Mouse (Mus musculus): ENCODE results near the gene Tgfa. TPM values are rescaled to one million over a fixed set of nuclear protein-coding genes. Genes with fewer than 3 reads are reported as not detected.

The Tgfa gene
- polyA plus RNA-seq, 1 experiment: not detected

DNA sequence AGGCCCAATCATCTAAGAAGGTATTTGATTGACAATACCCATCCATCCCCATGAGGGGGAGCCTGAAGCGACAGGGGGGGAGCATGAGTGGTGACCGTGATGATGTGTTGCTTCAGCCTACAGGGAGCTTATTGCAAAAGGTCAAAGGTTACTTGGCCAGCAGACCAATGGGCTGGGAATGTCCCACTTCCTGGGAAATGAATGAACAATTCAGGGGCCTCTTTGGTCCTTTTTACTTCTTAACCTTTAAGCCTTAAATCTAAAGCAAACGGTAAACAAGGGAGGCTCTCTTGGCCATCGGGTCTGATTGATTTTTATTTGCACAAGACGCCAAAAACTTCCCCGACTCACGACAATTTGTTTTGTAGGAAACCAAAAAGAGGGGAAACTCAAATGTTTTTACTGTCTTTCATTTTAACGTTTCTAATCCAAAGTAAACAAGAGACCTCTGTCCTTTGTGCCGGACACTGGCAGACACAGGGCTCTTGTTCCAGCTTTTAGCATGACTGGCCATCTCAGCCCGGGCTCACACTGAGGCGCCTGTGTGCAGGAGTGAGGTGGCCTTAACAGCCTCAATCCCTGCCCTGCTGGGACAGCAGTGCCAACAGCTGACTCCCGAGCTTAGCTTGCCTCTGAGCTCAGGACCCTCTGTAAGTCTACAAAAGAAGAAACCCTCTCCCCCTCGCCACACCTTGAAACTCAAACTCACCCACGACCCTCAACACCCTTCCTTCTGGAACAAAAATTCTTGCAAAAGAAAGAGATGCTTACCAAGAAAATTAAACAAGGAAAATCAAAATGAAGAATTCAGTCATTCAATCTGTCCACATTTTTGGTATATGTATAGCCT is 8.7 kb upstream of the Tgfa start:
- Histone ChIP-seq H3K4me3 (ENCODE audit: insufficient read depth, low read length) (no peak overlapping the region), H3K27ac (ENCODE audit: insufficient read depth, low read depth, low read length) (no peak overlapping the region), H3K4me1 (ENCODE audit: control insufficient read depth, insufficient read depth, low read length) (no peaks in the 10 kb centered on the region)
- TF ChIP-seq CTCF (IDR thresholded peaks at IDR 0.05; ENCODE audit: low read depth, low read length): no peak
- TF ChIP-seq POLR2A (IDR thresholded peaks at IDR 0.05; ENCODE audit: borderline replicate concordance, low read depth, low read length): no peak

DNA sequence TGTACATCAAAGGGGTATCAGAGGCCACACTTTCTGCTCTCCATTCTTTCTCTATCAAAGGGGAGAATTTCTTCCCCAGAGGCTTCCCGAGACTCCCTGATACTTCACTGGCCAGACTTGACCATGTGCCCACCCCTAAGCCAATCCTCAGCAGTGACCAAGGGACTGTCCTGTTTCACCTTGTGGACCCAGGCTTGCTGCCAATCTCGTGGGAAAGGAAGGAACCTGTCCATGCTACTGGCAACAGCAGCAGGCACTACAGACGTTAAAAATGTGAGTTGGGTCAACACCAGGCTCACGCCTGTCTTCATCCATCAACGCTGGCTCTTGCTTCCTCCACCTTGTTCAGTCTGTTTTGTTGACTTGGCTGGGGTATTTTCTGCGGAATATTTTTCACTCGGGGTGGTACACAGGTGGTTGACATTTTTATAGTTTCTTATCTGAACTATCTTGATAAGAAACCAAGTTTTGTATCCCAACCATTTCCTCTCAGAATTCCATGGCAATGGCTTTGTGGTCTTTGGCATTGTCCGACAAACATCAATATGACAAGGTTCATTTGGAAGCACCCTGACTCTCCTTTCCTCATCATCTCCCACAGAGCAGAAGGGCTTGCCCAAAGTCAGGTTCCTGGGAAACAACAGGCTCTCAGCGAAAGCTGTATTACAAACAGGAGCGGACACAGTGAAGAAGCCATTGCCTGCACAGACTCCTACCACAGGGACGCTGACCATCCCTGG is 6.1 kb upstream of the Tgfa start:
- Histone ChIP-seq H3K4me3 (ENCODE audit: insufficient read depth, low read length) (no peak overlapping the region), H3K27ac (ENCODE audit: insufficient read depth, low read depth, low read length) (no peak overlapping the region), H3K4me1 (ENCODE audit: control insufficient read depth, insufficient read depth, low read length) (no peaks in the 10 kb centered on the region)
- TF ChIP-seq CTCF (IDR thresholded peaks at IDR 0.05; ENCODE audit: low read depth, low read length) (no peak), POLR2A (IDR thresholded peaks at IDR 0.05; ENCODE audit: borderline replicate concordance, low read depth, low read length) (no peak)

DNA sequence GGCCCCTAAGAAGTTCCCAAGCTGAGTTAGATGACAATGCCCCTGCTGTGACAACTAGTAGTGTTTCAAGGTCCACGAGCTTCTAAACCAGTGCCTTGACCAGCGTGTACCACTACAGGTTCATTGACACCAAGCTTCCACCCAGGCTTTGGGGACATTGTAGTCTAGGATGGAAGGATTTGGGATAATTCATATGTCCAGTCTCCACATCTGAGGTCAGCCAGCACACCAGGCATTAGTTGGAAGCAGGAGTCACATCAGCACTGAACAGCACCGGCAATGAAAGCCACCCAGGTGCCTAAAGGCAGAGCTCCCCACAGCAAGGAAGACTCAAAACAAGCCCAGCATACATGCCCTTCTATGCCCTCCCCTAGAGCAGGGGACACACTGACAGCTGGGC is 4.4 kb upstream of the Tgfa start:
- Histone ChIP-seq H3K4me1 (ENCODE audit: control insufficient read depth, insufficient read depth, low read length) (no peaks in the 10 kb centered on the region), H3K27ac (ENCODE audit: insufficient read depth, low read depth, low read length) (no peak overlapping the region), H3K4me3 (ENCODE audit: insufficient read depth, low read length) (no peak overlapping the region)
- no peak for TF ChIP-seq POLR2A (IDR thresholded peaks at IDR 0.05; ENCODE audit: borderline replicate concordance, low read depth, low read length)
- TF ChIP-seq CTCF (IDR thresholded peaks at IDR 0.05; ENCODE audit: low read depth, low read length): no peak

DNA sequence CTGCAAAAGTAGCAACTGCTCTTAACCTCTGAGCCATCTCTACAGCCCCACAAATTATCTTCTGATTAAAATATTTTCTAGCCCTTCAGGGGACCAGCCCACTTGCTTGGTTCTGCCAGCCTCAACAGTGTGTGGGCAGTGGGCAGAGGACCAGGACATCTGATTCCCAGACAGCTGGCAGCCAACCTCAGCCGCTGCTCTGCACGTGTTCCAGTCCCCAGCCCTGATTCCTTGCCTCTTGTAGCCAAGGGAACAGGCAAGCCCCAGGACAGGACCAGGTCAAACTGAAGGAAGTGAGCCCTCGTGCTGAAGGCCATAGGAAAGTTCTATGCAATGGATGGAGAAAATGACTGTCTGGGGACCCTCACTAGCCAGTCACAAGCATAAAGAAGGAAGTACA is 2.0 kb upstream of the Tgfa start:
- Histone ChIP-seq H3K4me1 (ENCODE audit: control insufficient read depth, insufficient read depth, low read length) (no peaks in the 10 kb centered on the region), H3K4me3 (ENCODE audit: insufficient read depth, low read length) (no peak overlapping the region), H3K27ac (ENCODE audit: insufficient read depth, low read depth, low read length) (no peak overlapping the region)
- TF ChIP-seq POLR2A (IDR thresholded peaks at IDR 0.05; ENCODE audit: borderline replicate concordance, low read depth, low read length): no peak
- no peak for TF ChIP-seq CTCF (IDR thresholded peaks at IDR 0.05; ENCODE audit: low read depth, low read length)

DNA sequence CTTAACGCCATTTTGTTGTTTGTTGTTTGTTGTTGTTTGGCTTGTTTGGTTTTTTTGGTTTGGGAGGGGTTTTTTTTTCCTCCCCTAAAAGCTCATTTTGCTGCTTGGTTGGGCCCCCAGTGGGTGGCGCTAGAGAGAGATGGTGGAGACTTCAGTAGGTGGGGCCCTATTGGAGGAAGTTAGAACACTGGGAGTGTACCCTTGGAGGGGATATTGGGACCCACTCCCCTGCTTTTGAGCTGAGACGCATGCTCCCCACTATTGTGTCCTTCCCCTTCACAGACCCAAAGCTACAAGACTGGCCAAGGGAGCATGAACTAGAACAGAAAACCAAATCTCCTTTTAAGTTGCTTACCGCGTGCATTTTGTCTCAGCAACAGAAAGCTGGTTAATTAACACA is 1.1 kb upstream of the Tgfa start:
- Histone ChIP-seq H3K4me1 (ENCODE audit: control insufficient read depth, insufficient read depth, low read length) (no peaks in the 10 kb centered on the region), H3K27ac (ENCODE audit: insufficient read depth, low read depth, low read length) (no peak overlapping the region), H3K4me3 (ENCODE audit: insufficient read depth, low read length) (no peak overlapping the region)
- TF ChIP-seq CTCF (IDR thresholded peaks at IDR 0.05; ENCODE audit: low read depth, low read length) (peak; percentile 47), POLR2A (IDR thresholded peaks at IDR 0.05; ENCODE audit: borderline replicate concordance, low read depth, low read length) (no peak)

DNA sequence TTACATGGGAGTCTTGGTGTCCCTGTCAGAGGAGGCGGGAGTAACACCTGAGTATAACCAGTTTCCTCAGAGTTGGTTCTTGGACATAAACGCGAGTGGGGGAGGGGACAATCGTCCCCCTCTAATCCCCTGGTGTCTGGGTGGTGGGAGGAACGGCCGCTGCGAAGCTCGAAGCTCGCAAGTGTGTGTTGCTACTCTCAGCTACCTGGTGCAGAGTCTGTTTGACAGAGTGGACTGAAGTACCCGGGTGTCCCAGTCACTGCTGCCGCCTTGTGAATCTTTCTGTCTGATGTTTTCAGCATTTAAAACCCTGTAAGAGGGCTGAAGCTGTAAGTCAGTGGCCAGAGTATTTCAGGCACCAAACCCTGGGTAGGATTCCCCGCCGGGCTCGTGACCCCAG is 1.0 kb downstream of the Tgfa start:
- TF ChIP-seq POLR2A (IDR thresholded peaks at IDR 0.05; ENCODE audit: borderline replicate concordance, low read depth, low read length) (no peak), CTCF (IDR thresholded peaks at IDR 0.05; ENCODE audit: low read depth, low read length) (no peak)
- Histone ChIP-seq H3K4me1 (ENCODE audit: control insufficient read depth, insufficient read depth, low read length) (no peaks in the 10 kb centered on the region), H3K27ac (ENCODE audit: insufficient read depth, low read depth, low read length) (no peak overlapping the region), H3K4me3 (ENCODE audit: insufficient read depth, low read length) (no peak overlapping the region)

DNA sequence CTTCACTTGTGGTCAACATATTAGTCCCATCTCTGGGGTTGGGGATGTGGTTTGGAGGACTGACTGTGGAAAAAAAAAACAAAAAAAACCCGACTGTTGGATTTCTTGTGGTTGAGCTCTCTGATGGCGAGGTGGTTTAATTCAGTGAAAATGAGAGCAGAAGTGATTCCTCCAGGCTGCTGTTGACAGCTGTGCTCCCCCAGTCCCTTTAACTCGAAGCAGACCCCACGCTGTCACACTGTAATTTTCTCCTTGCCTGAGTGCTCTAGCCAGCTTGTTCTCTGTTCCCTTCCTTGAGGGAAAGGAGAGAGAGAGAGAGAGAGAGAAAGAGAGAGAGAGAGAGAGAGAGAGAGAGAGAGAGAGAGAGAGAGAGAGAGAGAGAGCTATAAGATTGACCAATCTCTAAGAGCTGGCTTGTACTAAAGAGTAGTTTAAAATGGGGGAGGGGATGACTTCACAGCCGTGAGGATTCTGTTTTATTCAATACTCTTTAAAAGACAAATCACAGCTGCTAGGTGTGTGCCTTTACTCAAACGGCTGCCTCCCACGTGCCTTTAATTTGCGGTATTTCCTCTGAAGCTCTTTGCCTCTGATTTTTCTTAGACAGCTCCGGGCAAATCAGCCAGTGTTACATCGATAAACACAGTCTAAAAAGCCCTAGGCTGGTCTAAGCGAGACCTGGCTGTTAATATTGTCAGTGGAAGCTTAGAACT is 2.3 kb downstream of the Tgfa start:
- Histone ChIP-seq H3K27ac (ENCODE audit: insufficient read depth, low read depth, low read length) (no peak overlapping the region), H3K4me3 (ENCODE audit: insufficient read depth, low read length) (no peak overlapping the region), H3K4me1 (ENCODE audit: control insufficient read depth, insufficient read depth, low read length) (no peaks in the 10 kb centered on the region)
- TF ChIP-seq POLR2A (IDR thresholded peaks at IDR 0.05; ENCODE audit: borderline replicate concordance, low read depth, low read length) (no peak), CTCF (IDR thresholded peaks at IDR 0.05; ENCODE audit: low read depth, low read length) (no peak)

DNA sequence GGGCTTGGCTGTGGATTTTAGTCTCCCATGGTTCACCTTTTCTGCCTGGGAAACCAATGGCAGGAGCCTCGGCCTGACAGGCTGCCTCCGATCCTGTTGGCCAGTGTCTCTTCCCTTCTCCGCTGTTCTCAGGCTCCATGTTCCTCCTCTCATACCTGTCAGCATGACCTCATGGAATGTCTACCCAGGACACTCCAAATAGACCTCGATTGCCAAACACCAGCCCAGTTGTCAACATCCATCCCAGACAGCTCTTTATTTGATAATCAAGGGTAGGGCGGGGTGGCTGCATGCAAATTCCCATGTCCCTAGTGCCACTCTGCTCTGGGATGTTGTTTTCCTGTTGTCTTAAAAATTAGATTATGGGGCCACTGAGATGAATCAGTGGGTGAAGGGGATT is 5.9 kb downstream of the Tgfa start:
- no peak for TF ChIP-seq CTCF (IDR thresholded peaks at IDR 0.05; ENCODE audit: low read depth, low read length)
- TF ChIP-seq POLR2A (IDR thresholded peaks at IDR 0.05; ENCODE audit: borderline replicate concordance, low read depth, low read length): no peak
- no peaks in the 10 kb centered on the region for H3K4me1 ChIP-seq (ENCODE audit: control insufficient read depth, insufficient read depth, low read length)
- no peak overlapping the region for H3K27ac ChIP-seq (ENCODE audit: insufficient read depth, low read depth, low read length)
- H3K4me3 ChIP-seq (ENCODE audit: insufficient read depth, low read length): no peak overlapping the region

DNA sequence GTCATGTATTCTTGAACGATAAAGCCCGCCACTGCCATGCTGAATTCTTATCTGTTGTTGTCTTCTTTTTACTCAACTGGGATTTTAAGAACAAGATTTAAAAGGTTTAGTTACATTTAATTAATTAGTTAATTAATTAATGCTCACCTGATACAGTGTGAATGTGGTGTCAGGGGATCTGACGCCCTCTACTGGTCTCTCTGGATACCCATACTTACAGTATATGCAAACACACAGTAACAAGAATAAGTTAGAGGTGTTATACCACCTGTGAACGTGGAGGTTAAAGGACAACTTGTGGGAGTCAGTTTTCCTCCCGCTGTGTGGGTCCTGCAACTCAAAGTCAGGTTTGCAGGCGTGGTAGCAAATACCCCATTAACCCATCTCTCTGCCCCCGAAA is 8.1 kb downstream of the Tgfa start:
- TF ChIP-seq CTCF (IDR thresholded peaks at IDR 0.05; ENCODE audit: low read depth, low read length) (no peak), POLR2A (IDR thresholded peaks at IDR 0.05; ENCODE audit: borderline replicate concordance, low read depth, low read length) (no peak)
- H3K4me1 ChIP-seq (ENCODE audit: control insufficient read depth, insufficient read depth, low read length): no peaks in the 10 kb centered on the region
- no peak overlapping the region for H3K27ac ChIP-seq (ENCODE audit: insufficient read depth, low read depth, low read length)
- H3K4me3 ChIP-seq (ENCODE audit: insufficient read depth, low read length): no peak overlapping the region

Measured in bone marrow macrophage, adult 2 months (primary cell).